Mouse (Mus musculus) cerebellum, adult 2 months (tissue): Measurements from ENCODE around the gene Thra. TPM values are rescaled to one million over a fixed set of nuclear protein-coding genes. Genes with fewer than 3 reads are reported as not detected.
A peak's percentile ranks its signal among the peaks of the same experiment; 100 is the strongest.

Source experiments
- DNase-seq, 2 experiments: peaks; one replicate each; pipeline ENCODE4 v3.0.0; 2021
- H3K27ac ChIP-seq: fragments of 200-500 bp; 2 replicates; pipeline ENCODE4 v1.5.1; 2012; ENCODE audit warnings: low read length, control low read depth, inconsistent platforms; ENCODE audit not compliant: insufficient read depth
- H3K27me3 ChIP-seq: fragments of 200-500 bp; 2 replicates; pipeline ENCODE4 v1.6.1; 2012; ENCODE audit warnings: inconsistent platforms, mild to moderate bottlenecking, low read length, moderate library complexity; ENCODE audit not compliant: control insufficient read depth, insufficient read depth
- H3K4me1 ChIP-seq: fragments of 200-500 bp; 2 replicates; pipeline ENCODE4 v1.6.1; 2011; ENCODE audit warnings: low read length; ENCODE audit not compliant: control insufficient read depth, insufficient read depth
- H3K4me3 ChIP-seq: fragments of 200-500 bp; replicated peaks from 2 replicates; pipeline ENCODE3; 2011; ENCODE audit warnings: mild to moderate bottlenecking, low read depth, low read length, control low read depth; ENCODE audit not compliant: insufficient read depth
- CTCF ChIP-seq: fragments of 200-500 bp; IDR thresholded peaks from 2 replicates; pipeline ENCODE4 v1.5.1; 2011; ENCODE audit warnings: low read depth, mild to moderate bottlenecking, control low read depth, low read length, moderate library complexity, borderline replicate concordance; ENCODE audit not compliant: insufficient read depth
- POLR2A ChIP-seq: fragments of 200-500 bp; IDR thresholded peaks from 2 replicates; pipeline ENCODE4 v1.6.1; 2011; ENCODE audit warnings: low read length, control low read depth, borderline replicate concordance; ENCODE audit not compliant: insufficient read depth
- WGBS: fragments of 180-500 bp; shearing (Covaris S2); methylation state at CpG from one replicate; pipeline ENCODE4 v1.1.7; 2018; 5-methylcytosine and 5-hydroxymethylcytosine counted together
- polyA plus RNA-seq: library from polyadenylated mRNA; depleted of rRNA; stranded (reverse); fragments of >200 nt; gene quantifications from 2 replicates; pipeline ENCODE4 v1.2.3, GENCODE M21; 2012

Thra gene
- polyA plus RNA-seq, 1 experiment: 447 TPM

- no peak for TF ChIP-seq POLR2A
- peak; percentile 92 for TF ChIP-seq CTCF
- 34% methylated on average over 4 of the region's 4 CpGs for WGBS
- no peak overlapping the region for H3K27ac ChIP-seq
- peaks cover 11% of the 10 kb centered on the region for H3K4me1 ChIP-seq
- H3K27me3 ChIP-seq: no peaks in the 10 kb centered on the region
- no peak overlapping the region for H3K4me3 ChIP-seq
- DNase-seq: peak; percentile 76 to 86
Observed at GRCm38 (mm10) chr11:98699911-98700310, 40.5 kb upstream of the Thra start.

DNA sequence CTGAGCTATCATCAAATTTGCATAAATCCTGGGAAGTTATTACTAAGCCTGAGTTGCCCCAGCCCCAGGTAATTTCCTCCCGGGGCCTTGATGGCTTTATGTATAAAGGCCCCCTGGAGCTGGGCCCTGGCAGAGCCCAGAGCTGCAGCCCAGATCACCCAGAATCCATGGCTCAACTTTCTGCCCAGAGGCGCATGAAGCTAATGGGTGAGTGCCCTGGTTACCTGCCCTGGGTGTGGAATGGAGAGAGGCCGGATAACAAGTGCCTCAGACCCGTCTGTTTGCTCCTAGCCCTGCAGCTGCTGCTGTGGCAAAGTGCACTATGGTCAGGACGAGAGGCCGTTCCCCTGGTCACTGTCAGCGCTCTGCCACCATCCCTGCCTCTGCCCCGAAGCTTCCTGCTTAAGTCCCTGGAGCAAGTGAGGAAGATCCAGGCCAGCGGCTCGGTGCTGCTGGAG is 39.2 kb upstream of the Thra start, which contains the start of gene Csf3:
Csf3 (plus strand) TSS at position 51 of the 458 bp plus-strand sequence.
- 69% methylated on average over 10 of the region's 10 CpGs for WGBS

DNA sequence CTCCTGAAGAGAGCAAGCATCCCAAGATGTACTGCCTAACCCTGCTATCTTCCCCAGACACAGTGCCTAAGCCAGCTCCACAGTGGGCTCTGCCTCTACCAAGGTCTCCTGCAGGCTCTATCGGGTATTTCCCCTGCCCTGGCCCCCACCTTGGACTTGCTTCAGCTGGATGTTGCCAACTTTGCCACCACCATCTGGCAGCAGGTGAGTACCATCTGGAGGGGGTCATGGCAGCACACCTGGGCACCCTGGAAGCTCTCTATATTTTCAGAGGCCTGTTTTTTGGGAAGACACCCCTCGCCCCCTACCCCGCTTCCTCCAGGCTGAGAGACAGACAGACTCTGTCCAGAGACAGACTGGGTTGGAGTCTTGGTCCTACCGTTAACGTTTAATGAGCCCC is 38.1 kb upstream of the Thra start:
- 37% methylated on average over 5 of the region's 5 CpGs for WGBS
- no peak overlapping the region for H3K27ac ChIP-seq
- H3K4me3 ChIP-seq: no peak overlapping the region
- TF ChIP-seq POLR2A (no peak), CTCF (no peak)
- no peaks in the 10 kb centered on the region for H3K27me3 ChIP-seq
- no peak for DNase-seq
- peaks cover 11% of the 10 kb centered on the region for H3K4me1 ChIP-seq

More for the DNA sequence above, 39.2 kb upstream of the Thra start, which contains the start of gene Csf3:
- Histone ChIP-seq H3K4me1 (peaks cover 11% of the 10 kb centered on the region), H3K4me3 (no peak within 1 kb of the TSS), H3K27me3 (no peaks in the 10 kb centered on the region), H3K27ac (no peak within 1 kb of the TSS)
- TF ChIP-seq CTCF (no peak), POLR2A (no peak)
- DNase-seq: no peak

DNA sequence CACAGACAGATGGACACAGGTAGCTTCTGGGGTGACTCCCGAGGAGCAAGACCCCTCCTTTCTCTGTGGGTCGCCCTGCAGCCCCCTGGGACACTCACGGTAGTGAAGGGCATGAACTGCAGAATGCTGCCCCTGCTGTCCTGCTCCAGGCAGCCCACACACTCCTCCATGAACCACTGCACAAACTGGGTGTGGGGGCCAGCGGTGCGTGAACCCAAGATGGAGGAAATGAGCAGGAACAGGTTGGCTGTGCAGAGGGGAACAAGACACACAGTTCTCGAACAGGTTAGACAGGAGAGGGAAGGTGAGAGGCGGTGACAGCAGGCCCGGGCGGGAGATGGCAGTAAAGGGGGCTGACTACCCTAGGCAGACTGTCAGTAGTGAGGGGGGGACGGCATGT is 35.4 kb upstream of the Thra start:
- Histone ChIP-seq H3K4me1 (peaks cover 10% of the 10 kb centered on the region), H3K4me3 (no peak overlapping the region), H3K27ac (no peak overlapping the region), H3K27me3 (no peaks in the 10 kb centered on the region)
- TF ChIP-seq CTCF (no peak), POLR2A (no peak)
- WGBS: 87% methylated on average over 10 of the region's 10 CpGs
- no peak for DNase-seq

DNA sequence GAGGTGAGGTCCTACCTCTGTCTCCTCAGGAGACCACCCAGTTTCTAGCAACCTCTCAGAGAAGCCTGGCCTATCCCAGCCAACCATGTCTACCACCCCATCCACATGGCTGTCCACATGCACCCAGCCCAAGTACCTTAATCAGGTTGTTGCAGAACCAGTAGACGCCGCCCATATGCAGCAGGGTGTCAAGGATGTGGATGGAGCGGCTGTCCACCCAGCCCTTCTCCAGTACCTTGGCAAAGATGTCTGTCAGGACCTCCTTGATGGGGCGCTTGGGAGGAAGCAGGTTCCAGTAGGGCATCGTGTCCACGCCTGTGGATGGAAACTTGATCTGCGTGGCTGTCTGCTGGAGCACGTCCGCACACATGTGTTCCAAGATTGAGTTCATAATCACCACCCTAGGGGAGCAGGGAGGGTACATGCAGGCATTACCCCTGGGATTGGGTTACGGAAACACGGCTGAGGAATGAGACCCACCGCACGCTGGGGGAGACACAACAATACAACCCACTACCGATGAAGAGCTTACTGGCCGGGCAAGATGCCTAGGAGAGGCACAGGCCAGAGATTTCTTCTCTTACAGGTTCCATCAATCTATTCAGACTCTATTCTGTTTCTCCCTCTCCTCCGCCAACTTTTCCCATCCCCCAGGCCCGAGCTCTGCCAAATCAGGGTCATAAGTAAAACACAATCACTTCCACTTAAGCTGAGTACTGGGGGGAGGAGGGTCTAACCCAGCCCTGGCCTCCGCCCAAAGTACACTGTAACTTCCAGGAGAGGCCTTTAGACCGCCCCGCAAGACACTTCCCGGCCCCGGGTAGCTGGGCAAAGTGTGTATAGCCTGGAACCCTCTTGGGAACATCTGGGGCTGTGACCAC is 32.8 kb upstream of the Thra start:
- no peak overlapping the region for H3K27ac ChIP-seq
- no peak for DNase-seq
- H3K4me3 ChIP-seq: no peak overlapping the region
- WGBS: 85% methylated on average over 22 of the region's 22 CpGs
- peaks cover under 1% of the 10 kb centered on the region; the same call in 1 of the 2 replicates for H3K4me1 ChIP-seq
- no peaks in the 10 kb centered on the region for H3K27me3 ChIP-seq
- TF ChIP-seq POLR2A: no peak
- TF ChIP-seq CTCF: no peak

GRCm38 (mm10) chr11:98708282-98708956 is 32.0 kb upstream of the Thra start:
- no peak for DNase-seq
- no peaks in the 10 kb centered on the region for H3K27me3 ChIP-seq
- no peak overlapping the region for H3K27ac ChIP-seq
- 83% methylated on average over 19 of the region's 19 CpGs for WGBS
- no peaks in the 10 kb centered on the region for H3K4me1 ChIP-seq
- no peak overlapping the region for H3K4me3 ChIP-seq
- TF ChIP-seq CTCF (no peak), POLR2A (no peak)

- no peaks in the 10 kb centered on the region for H3K27me3 ChIP-seq
- no peaks in the 10 kb centered on the region for H3K4me1 ChIP-seq
- WGBS: 62% methylated on average over 26 of the region's 26 CpGs
- no peak overlapping the region for H3K4me3 ChIP-seq
- TF ChIP-seq CTCF: no peak
- no peak for DNase-seq
- H3K27ac ChIP-seq: no peak overlapping the region
Observed at GRCm38 (mm10) chr11:98709001-98709741, 31.3 kb upstream of the Thra start.
